Comparison of ENCODE assay signal across 9 mouse cellular contexts in genomic region chr10:40125200-40125599, GRCm38 (mm10). TPM values are rescaled to one million over a fixed set of nuclear protein-coding genes. Genes with fewer than 3 reads are reported as not detected.
A peak's percentile ranks its signal among the peaks of the same experiment; 100 is the strongest.
DNase-seq lines count a peak whose midpoint lies in the region; ATAC-seq lines count a peak whose summit lies in the region.
"Had no signal": no experiment of that assay in that cellular context is flagged by ENCODE, and none has a peak within 500 bp of the region (broad histone marks: within the 10 kb centered on the region; RNA-seq: fewer than 3 reads in every experiment).

No protein-coding gene starts in this region.

- intact Hi-C loops in heart, postnatal 25 days (cut with DNase I): no loop called here

- 86% methylated on average over 9 of the region's 9 CpGs for WGBS in embryonic facial prominence, embryonic 12.5 days
- 85% methylated on average over 9 of the region's 9 CpGs for WGBS in embryonic facial prominence, embryonic 10.5 days
- WGBS in macrophage (ENCODE audit: missing documents): 18% methylated on average over 9 of the region's 9 CpGs
- 94% methylated on average over 9 of the region's 9 CpGs for WGBS in hindbrain, embryonic 14.5 days

- no peak overlapping the region for H3K4me2 ChIP-seq in embryonic facial prominence, embryonic 12.5 days (replicated peaks)
- H3K4me2 ChIP-seq in hindbrain, embryonic 14.5 days (replicated peaks): no peak overlapping the region

- no peaks in the 10 kb centered on the region for H3K36me3 ChIP-seq in embryonic facial prominence, embryonic 12.5 days
- H3K36me3 ChIP-seq in embryonic facial prominence, embryonic 10.5 days (replicated peaks): no peaks in the 10 kb centered on the region
- H3K36me3 ChIP-seq in macrophage (ENCODE audit: inconsistent target): no peaks in the 10 kb centered on the region
- H3K36me3 ChIP-seq in hindbrain, embryonic 14.5 days (replicated peaks; ENCODE audit: control insufficient read depth, insufficient read depth): no peaks in the 10 kb centered on the region

- no peak for DNase-seq in embryonic facial prominence, embryonic 10.5 days (ENCODE audit: low spot score)
- DNase-seq in adipocyte (ENCODE audit: low spot score): peak; percentile 56
- peak; percentile 35 for DNase-seq in heart, postnatal 25 days (ENCODE audit: low spot score)
- DNase-seq in natural killer cell, adult 2 months (ENCODE audit: low spot score in 2 of 2): no peak
- no peak for DNase-seq in hindbrain, embryonic 14.5 days (ENCODE audit: low spot score)
- no peak for DNase-seq in urinary bladder, postnatal 10 days (ENCODE audit: low spot score)
- DNase-seq: B cell, adult 2 months had no signal

- no peak overlapping the region for H3K27ac ChIP-seq in embryonic facial prominence, embryonic 12.5 days
- H3K27ac ChIP-seq in embryonic facial prominence, embryonic 10.5 days (replicated peaks): no peak overlapping the region
- peak overlapping the region; percentile 22; the same call in 1 of the 2 replicates for H3K27ac ChIP-seq in macrophage
- H3K27ac ChIP-seq in hindbrain, embryonic 14.5 days: no peak overlapping the region

- H3K79me2 ChIP-seq in macrophage (ENCODE audit: inconsistent target): peaks cover 88% of the 10 kb centered on the region

- H3K27me3 ChIP-seq in embryonic facial prominence, embryonic 12.5 days: no peaks in the 10 kb centered on the region
- H3K27me3 ChIP-seq in embryonic facial prominence, embryonic 10.5 days (replicated peaks; ENCODE audit: low read depth, poor library complexity, severe bottlenecking): no peaks in the 10 kb centered on the region
- no peaks in the 10 kb centered on the region for H3K27me3 ChIP-seq in hindbrain, embryonic 14.5 days (ENCODE audit: control insufficient read depth, insufficient read depth, low read length)

- no peaks in the 10 kb centered on the region for H3K9me3 ChIP-seq in embryonic facial prominence, embryonic 12.5 days
- H3K9me3 ChIP-seq in embryonic facial prominence, embryonic 10.5 days: no peaks in the 10 kb centered on the region
- no peaks in the 10 kb centered on the region for H3K9me3 ChIP-seq in hindbrain, embryonic 14.5 days (ENCODE audit: control insufficient read depth, low read length)

- H3K4me3 ChIP-seq in embryonic facial prominence, embryonic 12.5 days: no peak overlapping the region
- H3K4me3 ChIP-seq in embryonic facial prominence, embryonic 10.5 days: no peak overlapping the region
- no peak overlapping the region for H3K4me3 ChIP-seq in macrophage (ENCODE audit: inconsistent target)
- H3K4me3 ChIP-seq in hindbrain, embryonic 14.5 days (replicated peaks; ENCODE audit: low read length): no peak overlapping the region

- no peak overlapping the region for H3K9ac ChIP-seq in embryonic facial prominence, embryonic 12.5 days
- H3K9ac ChIP-seq in hindbrain, embryonic 14.5 days: no peak overlapping the region

- H3K4me1 ChIP-seq in embryonic facial prominence, embryonic 12.5 days: no peaks in the 10 kb centered on the region
- no peaks in the 10 kb centered on the region for H3K4me1 ChIP-seq in embryonic facial prominence, embryonic 10.5 days
- H3K4me1 ChIP-seq in hindbrain, embryonic 14.5 days (replicated peaks; ENCODE audit: control insufficient read depth, insufficient read depth, low read length): no peaks in the 10 kb centered on the region

- ATAC-seq in embryonic facial prominence, embryonic 12.5 days (ENCODE audit: insufficient number of reproducible peaks, insufficient read depth, low FRiP score, low TSS enrichment): 0 out of 2 replicates have a peak, but pooled peaks have one; percentile 69
- ATAC-seq in hindbrain, embryonic 14.5 days (ENCODE audit: low FRiP score): no peak

RNA-seq across cellular contexts. Expression of gene Slc16a10, which starts 16.9 kb away (rescaled TPM):
- 5.4 and 6.5 TPM in 2 replicates for polyA plus RNA-seq in embryonic facial prominence, embryonic 12.5 days (2016; fragmentation: Nextera tagmentation; extraction: Ambion mirVana)
- 6.0 and 7.8 TPM in 2 replicates for polyA plus RNA-seq in embryonic facial prominence, embryonic 10.5 days (2016; fragmentation: Nextera tagmentation; extraction: Ambion mirVana)
- 10 to 100 TPM; 23.0 to 25.2 TPM for total RNA-seq in heart, postnatal 25 days (2021)
- total RNA-seq in macrophage (2018; cell fraction: chromatin; rRNA removed): 100 to 1,000 TPM in 15 of 26 experiments, 10 to 100 TPM in 11; 13.1 to 439 (median 135) TPM
- total RNA-seq in macrophage (2018; cell fraction: cytosol; rRNA removed): 10 to 100 TPM; 27.7 to 75.5 (median 38.9) TPM
- total RNA-seq in macrophage (2018; cell fraction: nucleus; rRNA removed): 100 to 1,000 TPM in 18 of 26 experiments, 10 to 100 TPM in 8; 57.0 to 318 (median 156) TPM
- 22.9 to 56.7 TPM (median 32.9 TPM) in 3 replicates for polyA plus RNA-seq in macrophage (2018)
- polyA plus RNA-seq in hindbrain, embryonic 14.5 days (2014; fragmentation: Nextera tagmentation; extraction: Ambion mirVana): 9.7 and 16.9 TPM in 2 replicates

Comparison
In these comparisons a context has a peak if more than half of its experiments do, and no peak if none do; other contexts are left out.
1. DNase-seq: peak in adipocyte (single experiment) and heart, postnatal 25 days (single experiment); none in embryonic facial prominence, embryonic 10.5 days (single experiment), natural killer cell, adult 2 months (0 of 2), hindbrain, embryonic 14.5 days (single experiment) and urinary bladder, postnatal 10 days (single experiment).